Mouse (Mus musculus): Measurements from ENCODE around the gene P2ry14.

Gene P2ry14

DNA sequence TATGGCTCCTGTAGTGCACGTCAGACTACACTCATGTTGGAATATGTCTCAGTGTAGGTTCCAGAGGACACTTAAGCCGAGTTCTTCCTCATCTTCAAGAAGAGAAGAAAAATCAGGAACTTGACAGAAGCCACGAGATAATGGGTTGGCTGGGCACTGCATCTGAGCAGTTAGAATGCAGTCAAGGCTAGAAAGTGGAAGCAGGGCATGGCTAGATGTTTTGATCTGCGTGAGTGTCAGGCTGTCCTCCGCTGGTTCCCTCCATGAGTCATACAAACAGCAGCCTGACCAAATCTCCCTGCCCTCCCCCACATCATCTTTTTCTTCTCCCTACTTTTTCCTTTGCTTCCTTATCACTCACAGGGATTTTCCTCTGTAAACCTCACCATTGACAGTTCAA lies at the start of gene P2ry14:
Gene P2ry14, minus strand, starts transcription at position 195 of the 400 bp plus-strand sequence.
- in situ Hi-C loops (cut with MboI; ENCODE audit: low sequenced_read_pairs): loop anchor here (25.0 kb wide), 1 partner anchor 584 kb away; the partner anchor contains the start of gene Gm5538

DNA sequence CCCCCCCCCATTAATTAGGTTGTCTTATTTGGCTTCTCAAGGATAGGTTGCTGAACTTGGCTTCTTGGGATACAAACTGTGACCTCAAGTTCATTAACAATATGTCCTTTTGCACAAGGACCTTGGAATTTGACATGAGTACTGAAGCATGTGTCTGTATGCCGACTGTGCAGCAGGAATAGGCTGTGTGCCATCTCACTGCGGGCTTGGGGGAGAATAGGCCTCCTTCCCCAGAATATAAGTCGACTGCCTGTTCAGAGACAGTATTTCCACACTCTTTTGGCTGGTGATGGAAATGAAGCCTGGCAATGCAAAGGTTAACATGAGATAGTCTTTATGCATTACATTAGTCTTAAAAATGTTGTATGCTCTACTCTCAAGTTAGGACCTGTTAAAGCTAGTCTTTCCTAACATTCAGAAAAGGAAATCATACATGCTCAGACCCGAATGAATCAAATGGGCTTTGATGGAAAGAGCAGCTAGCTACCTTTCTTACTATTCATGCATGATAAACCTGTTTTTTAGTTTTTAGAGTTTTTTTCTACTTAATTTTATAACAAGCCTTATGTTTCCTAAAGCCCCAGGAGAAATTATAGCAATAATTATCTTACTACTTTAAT lies 44.0 kb upstream of the P2ry14 start:
- in situ Hi-C loops (cut with MboI; ENCODE audit: low sequenced_read_pairs): no loop called here

DNA sequence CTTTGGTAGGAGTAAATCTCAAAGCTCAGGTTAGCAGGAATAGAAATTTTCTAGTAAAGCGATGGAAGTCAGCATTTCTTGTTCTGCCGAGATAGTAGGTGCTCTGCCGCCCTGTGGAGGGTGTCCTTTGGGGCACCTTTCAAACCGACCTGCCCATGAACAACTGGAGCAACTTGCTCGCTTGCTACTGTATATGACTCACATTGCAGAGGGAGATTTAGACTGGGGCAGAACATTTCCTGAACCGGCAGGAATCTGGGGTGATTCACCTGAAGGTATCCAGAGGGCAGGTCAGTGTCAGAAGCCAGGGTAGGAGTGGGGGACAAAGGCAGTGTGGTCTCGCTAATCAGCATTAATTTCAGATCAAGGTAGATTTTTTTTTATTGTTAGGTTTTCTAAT lies 41.5 kb upstream of the P2ry14 start, which contains the start of gene Gpr87:
Gene Gpr87, minus strand, starts transcription at position 167 of the 400 bp plus-strand sequence.
- in situ Hi-C loops (cut with MboI; ENCODE audit: low sequenced_read_pairs): no loop called here

DNA sequence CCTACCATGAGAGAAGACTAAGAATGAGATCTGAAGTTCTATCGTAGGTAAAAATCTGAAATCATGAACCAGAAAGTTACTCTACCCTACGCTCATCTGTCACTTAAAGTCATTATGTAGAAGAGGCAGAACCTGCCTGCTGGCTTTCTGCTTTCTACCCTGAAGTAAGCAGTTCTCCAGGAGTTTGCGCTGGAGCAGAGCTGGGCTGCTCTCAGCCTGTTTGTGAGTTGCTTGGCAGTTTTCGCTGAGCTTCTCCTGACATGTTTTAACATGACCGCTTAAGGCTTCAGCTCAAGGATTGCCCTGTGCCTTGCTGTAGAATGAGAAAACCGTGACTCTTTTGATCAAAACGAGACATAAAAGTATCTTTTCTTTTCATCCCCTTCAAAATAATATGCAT lies 40.7 kb upstream of the P2ry14 start:
- in situ Hi-C loops (cut with MboI; ENCODE audit: low sequenced_read_pairs): no loop called here

DNA sequence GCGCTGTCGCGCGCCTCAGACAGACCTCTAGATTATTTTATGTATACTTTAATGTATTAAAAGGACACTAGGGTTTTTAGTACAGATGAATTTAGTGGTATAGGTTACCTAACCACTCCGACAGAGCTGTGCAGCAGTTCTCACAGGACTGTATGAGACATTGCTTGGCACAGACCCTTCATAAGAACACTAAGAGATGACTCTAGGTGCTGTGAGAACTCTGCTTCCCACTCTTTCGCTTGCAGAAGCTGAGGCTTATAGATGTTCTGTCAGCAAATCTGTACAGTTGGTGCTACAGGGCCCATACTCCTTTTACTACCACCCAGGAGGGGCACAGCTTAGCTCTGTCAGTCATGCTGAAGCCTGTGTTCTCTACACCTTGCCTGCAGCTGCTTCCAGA lies 38.3 kb upstream of the P2ry14 start:
- in situ Hi-C loops (cut with MboI; ENCODE audit: low sequenced_read_pairs): no loop called here

DNA sequence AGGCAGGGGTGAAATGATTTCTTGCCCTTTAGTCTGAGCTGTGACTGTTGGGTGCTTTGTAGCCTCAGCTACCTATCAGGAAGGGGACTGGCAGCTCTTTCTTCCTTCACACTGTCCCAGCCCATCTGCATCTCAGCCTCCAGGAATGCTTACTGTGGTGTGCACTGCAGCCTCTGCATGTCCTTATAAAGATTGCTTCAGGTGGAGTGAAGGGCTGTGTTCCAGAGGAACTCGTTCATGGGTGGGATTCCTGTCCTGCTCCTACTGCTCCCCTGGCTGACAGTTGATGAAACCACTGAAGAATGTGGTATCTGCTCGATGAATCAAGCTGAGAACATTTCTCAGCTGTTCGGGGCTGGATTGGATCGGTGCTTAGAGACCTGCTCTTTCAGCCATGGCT lies 33.9 kb upstream of the P2ry14 start:
- in situ Hi-C loops (cut with MboI; ENCODE audit: low sequenced_read_pairs): no loop called here

DNA sequence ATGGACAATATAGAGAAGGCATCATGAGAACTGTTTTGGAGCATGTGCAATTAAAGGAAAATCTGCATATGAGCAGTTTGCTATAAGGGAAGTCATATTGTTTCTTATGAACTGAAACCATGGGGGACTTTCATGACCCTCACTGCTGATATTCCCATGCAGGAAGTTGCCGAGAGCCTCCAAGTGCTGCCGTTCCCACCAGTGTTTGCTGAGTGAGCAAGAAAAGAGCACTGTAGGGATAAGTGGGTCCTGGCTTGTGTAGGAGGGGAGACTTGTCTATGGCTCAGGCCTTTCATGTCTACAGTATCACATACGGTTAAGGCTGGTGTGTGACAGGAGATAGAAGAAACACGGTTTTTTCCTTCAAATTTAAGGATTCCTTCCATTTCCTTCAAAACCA lies 32.2 kb upstream of the P2ry14 start:
- in situ Hi-C loops (cut with MboI; ENCODE audit: low sequenced_read_pairs): no loop called here

DNA sequence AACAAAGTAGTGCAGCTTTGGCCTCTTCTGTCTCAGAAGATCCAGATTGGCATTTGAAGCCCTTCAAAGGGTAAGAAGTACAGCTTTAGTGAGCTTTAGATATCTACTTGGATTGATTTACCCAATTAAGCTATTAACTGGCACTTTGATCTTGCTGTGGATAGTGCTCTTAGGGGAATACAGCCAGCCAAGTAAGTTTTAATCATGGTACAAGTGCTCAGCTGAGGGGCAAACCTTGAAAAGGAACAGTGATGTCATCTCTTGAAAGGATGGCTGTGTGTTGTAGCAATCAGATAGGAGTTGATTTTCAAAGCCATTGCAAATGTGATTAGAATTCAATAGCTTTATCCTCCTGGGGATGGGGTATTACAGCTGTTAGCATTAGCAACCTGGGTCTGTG lies 28.7 kb upstream of the P2ry14 start:
- in situ Hi-C loops (cut with MboI; ENCODE audit: low sequenced_read_pairs): no loop called here

DNA sequence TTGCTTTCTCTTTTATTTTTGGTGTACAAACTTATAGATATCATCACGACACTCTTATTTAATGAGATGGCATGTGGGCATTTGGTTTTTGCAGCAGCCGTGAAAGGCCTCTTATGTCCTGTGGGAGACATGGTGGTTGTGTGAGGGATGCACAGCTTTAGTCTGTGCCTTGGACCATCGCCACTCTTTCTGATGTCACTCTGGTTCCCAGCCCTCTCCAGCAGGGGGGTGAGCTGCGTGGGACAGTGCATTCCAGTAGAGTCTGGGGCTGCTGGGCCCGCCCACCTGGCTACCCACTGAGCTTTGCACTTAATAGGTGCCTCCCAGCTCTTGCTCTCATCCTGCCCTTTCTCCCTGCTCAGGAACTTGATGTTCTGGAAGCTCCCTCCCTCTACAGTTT lies 27.7 kb upstream of the P2ry14 start:
- in situ Hi-C loops (cut with MboI; ENCODE audit: low sequenced_read_pairs): no loop called here

DNA sequence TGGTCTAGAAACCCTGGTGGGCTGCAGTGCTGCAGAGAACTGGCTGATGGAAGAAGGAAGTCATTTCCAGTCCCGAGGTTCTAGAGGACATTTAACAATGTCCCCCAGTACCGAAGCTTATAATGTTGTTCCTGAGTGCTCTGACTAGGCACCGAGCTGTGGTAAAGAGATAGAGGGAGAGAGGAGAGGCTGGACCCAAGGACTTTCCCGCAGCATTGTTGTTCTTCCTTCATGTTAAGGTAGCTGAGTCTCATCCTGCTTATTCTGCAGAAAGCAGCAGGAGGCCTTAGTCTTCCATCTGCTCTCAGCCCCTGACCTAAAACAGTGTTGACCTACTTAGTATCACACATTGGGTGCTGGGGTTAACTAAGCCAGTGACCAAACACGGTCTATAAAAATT lies 23.5 kb upstream of the P2ry14 start:
- in situ Hi-C loops (cut with MboI; ENCODE audit: low sequenced_read_pairs): no loop called here

DNA sequence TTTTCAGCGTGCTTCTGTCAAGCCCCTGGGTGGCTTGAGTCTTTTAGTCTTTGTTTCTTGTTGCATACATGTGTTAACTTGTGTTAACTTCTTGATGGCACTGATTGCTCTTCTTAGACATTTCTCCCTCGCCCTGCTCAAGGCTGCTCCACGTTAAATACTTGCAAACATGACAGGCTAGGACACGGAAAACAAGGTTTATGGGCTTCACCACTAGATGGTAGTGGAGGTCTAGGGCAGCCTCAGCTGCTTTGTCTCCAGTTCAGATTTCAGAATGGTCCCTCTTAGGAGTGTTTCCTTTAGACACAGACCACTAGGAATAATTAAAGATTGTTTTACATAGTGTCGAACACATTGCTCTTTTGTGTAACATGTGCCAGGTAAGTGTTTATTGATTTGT lies 21.8 kb upstream of the P2ry14 start:
- in situ Hi-C loops (cut with MboI; ENCODE audit: low sequenced_read_pairs): no loop called here

DNA sequence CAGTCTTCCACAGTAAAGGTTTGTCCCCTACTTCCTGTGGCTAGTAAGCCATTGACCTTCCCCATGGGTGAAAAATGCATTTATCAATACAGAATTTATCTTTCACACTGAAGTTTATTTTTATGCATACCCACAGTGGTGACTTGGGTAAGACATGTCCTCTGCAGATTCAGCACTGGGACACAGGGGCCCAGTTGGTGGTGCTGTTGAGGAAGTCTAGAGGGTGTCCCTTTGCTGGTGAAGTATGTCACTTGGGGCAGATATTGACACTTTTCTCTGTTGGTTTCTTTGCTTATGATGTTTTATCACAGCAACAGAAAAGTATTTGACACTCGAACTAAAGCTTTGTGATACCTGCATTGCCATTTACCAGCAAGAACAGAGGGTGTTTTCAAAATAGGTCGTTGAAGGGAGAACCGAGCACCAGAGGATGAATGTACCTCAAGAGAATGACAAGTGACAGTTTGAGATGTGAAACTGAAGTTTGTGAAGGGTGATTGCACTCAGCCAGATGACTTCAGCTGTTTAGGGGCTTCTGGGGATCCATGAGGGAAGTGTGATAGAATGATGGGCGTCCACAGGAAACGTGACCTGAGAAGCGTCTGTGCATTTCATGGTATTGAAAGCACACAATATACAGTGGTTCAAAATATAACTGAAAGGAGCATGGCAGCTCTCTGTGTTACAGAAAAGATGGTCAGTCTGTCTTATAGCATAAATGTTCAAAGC lies 21.2 kb upstream of the P2ry14 start:
- in situ Hi-C loops (cut with MboI; ENCODE audit: low sequenced_read_pairs): loop anchor here (5.0 to 25.0 kb wide), 2 partner anchors 97 to 563 kb away; partner anchors contain the start of gene Gm5538

DNA sequence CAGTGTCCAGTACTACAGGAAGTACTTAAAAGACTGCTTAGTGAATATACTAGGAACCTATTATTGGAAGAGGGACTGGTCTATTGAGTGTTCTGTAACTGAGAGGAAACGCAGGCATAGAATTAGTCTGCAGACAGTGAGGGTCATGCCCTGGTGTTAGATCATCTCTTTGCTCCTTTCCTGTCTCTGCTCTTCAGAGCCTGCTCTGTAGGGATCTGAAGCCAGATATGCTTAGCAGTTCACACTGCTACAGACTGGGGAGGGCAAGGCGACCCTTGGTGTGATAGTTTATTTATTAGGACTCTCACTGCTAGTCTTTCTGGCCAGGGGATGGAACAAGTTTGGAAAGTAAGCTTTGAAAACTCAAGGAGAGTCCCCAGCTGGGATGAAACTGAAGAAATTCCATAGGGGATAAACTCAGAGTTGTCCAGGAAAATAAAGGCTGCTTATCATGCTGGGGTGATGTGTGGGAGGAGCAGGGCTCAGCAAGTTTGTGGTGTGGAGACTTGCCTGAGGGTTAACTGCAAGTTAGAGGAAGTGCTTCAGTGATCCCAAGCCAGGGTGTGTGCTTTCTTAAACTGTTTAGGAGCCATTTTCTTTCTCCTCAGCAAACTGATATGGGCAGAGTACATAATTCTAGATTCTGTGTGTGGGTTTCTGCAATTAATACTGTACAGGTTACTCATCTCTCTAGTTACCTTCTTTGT lies 16.7 kb upstream of the P2ry14 start:
- in situ Hi-C loops (cut with MboI; ENCODE audit: low sequenced_read_pairs): loop anchor here (5.0 to 25.0 kb wide), 2 partner anchors 93 to 567 kb away; partner anchors contain the start of gene Gm5538

DNA sequence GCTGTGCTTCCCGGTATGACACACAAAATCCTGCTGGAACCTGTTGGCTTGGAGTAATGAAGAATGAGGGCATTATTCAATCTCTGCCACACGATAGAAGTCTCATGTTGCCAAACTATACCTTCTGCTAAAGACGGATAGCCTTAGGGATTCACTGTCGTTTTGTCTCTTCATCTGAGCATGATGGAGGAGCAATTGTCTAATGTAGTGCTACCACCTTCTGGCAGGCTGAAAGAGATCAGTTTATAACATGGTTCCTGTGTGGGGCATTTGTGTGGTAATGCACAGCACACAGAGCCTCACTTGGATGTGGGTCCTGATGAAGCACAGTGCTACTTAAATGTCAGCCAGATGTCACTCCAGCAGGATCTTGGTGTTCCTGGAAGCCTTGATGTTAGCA lies 15.8 kb upstream of the P2ry14 start:
- in situ Hi-C loops (cut with MboI; ENCODE audit: low sequenced_read_pairs): loop anchor here (25.0 kb wide), 1 partner anchor 568 kb away; the partner anchor contains the start of gene Gm5538

DNA sequence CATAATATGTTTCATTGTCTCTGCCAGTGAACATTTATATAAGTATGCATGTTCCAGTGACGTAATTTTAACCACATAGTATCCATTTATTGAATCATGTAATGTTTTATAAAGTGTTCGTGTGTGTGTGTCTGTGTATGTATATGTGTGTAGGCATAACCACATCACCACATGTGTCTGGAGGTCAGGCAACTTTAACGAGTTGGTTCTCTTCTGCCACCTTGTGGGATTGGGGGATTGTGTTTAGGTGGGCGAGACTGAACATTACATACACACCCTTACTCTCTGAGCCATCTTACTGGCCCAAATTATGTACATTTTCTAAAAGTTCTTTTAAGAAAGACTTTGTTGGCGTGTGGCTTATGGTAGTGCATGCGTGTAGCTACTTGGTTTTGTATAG lies 15.1 kb upstream of the P2ry14 start:
- in situ Hi-C loops (cut with MboI; ENCODE audit: low sequenced_read_pairs): loop anchor here (25.0 kb wide), 1 partner anchor 569 kb away; the partner anchor contains the start of gene Gm5538

DNA sequence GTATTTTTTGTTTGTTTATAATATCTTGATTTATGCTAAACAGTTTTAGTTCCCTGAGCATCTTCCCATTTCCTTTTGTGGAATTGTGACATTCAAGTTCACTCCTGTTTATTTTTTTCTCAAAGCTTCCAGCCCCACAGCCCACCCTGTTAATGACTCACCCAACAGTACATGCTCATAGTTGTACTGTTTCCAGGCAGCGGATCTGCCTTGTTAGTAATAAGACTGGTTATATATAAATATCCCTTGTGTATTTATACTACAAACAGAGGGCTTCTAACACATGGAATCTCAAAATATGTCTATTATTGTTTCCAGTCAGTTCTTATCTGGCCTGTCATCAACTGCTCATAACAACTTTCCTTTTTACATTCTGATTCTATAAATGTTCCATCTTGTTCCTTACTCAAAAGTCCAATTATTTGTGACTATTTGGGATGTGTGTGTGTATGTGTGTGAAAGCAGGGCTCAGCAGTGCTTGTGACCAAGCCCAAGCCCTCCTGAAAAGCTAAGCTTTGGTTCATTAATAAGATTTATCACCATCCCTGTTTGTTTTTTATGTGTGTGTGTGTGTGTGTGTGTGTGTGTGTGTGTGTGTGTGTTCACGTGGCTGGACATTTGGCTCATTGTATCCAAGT lies 14.1 kb upstream of the P2ry14 start:
- in situ Hi-C loops (cut with MboI; ENCODE audit: low sequenced_read_pairs): loop anchor here (25.0 kb wide), 1 partner anchor 570 kb away; the partner anchor contains the start of gene Gm5538

DNA sequence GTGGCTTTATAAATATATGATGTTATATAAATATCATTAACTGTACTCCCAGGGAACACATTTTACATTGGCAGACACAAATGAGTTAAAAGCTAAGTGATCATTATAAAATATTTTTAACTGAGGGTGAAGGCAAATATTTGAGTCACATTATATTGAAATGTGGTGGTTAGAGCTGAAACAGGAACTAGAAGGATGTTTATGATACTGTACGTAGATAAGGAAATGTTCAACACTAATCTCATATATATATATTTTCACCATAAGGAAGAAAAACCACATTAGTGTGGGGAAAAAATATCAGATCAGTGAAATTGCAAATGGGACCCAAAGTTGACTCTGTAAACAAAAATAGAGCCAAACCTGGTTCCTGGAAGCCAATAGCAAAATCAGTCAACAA lies 7.0 kb upstream of the P2ry14 start:
- in situ Hi-C loops (cut with MboI; ENCODE audit: low sequenced_read_pairs): loop anchor here (25.0 kb wide), 1 partner anchor 577 kb away; the partner anchor contains the start of gene Gm5538

DNA sequence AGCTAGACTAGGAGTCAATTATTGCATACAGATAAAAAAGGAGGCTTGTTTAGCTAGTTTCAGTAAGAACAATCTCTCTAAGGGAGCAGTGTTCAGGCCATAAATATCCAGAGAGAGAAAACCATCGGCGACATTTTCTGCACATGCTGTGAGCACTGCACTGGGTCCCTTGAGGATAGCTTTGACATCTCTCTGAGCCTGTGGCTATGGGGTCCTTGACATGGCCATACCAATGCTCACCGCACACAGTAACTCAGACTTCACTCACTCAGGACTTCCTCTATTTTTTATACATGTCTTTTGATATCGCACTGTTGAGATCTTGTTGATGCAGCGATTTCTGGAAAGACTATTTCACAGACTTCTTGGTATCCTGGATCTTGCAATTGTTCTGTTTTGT lies 3.6 kb upstream of the P2ry14 start:
- in situ Hi-C loops (cut with MboI; ENCODE audit: low sequenced_read_pairs): loop anchor here (25.0 kb wide), 1 partner anchor 580 kb away; the partner anchor contains the start of gene Gm5538

DNA sequence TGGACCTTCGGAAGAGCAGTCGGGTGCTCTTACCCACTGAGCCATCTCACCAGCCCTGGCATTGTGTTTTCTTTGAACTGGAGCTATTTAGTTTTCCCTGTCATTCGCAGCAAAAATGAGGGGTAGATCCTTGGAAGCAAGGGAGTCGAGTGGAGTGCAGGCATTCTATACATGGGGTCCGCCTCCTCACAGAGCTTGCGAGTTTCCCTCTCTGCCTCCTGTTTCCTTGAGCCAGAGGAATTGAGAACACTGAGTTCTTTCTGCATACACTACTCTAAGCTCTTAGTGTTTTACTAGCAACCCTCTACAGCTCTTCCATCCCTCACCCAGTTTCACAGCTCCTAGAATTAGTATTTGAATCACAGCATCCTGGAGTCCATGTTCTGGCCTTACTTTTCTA lies 2.0 kb upstream of the P2ry14 start:
- in situ Hi-C loops (cut with MboI; ENCODE audit: low sequenced_read_pairs): loop anchor here (25.0 kb wide), 1 partner anchor 582 kb away; the partner anchor contains the start of gene Gm5538

DNA sequence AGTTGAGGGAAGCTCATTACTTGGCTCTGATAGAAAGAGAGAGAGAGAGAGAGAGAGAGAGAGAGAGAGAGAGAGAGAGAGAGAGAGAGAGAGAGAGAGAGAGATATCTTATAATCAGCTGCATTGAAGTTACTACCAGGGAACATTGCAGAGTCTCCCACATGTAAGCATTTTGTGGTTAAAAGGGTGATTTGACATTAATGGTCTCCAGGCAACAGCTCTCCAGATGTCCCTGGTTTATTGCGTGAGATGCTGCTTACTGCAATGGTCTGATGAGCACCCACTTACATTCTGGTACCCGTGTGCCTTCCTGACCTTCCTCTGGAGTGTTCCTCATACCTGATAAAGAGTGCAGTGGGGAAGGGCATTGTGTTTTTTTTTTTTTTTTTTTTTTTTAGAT lies 1.5 kb upstream of the P2ry14 start:
- in situ Hi-C loops (cut with MboI; ENCODE audit: low sequenced_read_pairs): loop anchor here (25.0 kb wide), 1 partner anchor 582 kb away; the partner anchor contains the start of gene Gm5538

DNA sequence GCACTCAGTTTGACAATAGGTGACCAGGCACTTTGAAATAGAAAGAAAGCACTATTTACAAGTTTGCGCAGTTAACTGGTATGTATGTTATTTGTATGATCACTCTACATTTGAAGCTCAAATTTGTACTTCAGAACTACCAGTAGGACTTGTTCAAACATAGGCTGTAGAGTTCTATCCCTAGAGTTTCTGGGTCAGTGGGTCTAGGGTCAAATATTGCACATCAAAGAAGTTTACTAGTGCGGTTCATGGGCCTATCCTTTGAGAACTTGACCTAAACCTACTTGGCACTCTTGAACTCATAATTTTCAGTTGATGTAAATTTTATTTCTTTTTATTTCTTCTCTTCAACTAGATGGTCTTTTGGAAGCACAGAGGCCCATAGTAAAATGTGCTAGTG lies 2.8 kb downstream of the P2ry14 start:
- in situ Hi-C loops (cut with MboI; ENCODE audit: low sequenced_read_pairs): loop anchor here (25.0 kb wide), 1 partner anchor 587 kb away; the partner anchor contains the start of gene Gm5538

Data from CH12F3 (cell line).